Mouse (Mus musculus) leukemia stem cell, adult 10-12 weeks (primary cell): ENCODE measurements around the gene Etaa1. TPM values are rescaled to one million over a fixed set of nuclear protein-coding genes. Genes with fewer than 3 reads are reported as not detected.

Source experiments
- polyA plus RNA-seq: library from polyadenylated mRNA; stranded (reverse); fragments of >175 nt; gene quantifications from 2 replicates; pipeline ENCODE4 v1.2.3, GENCODE M21; 2012; ENCODE audit warnings: low replicate concordance

Etaa1 gene
- polyA plus RNA-seq, result 0.68 and 1.6 TPM in 2 replicates

GRCm38 (mm10) chr11:17953231-17954134, at the start of gene Etaa1:
Gene Etaa1 (minus strand): TSS chr11:17953875.

